Mouse (Mus musculus) frontal cortex, postnatal 25 days (tissue): ENCODE data around the gene Casz1.

Experiments
- DNase-seq, 2 experiments: peaks; one replicate each; pipeline ENCODE4 v3.0.0; 2022; ENCODE audit warnings: low spot score in 2 of 2

Casz1 gene

DNA sequence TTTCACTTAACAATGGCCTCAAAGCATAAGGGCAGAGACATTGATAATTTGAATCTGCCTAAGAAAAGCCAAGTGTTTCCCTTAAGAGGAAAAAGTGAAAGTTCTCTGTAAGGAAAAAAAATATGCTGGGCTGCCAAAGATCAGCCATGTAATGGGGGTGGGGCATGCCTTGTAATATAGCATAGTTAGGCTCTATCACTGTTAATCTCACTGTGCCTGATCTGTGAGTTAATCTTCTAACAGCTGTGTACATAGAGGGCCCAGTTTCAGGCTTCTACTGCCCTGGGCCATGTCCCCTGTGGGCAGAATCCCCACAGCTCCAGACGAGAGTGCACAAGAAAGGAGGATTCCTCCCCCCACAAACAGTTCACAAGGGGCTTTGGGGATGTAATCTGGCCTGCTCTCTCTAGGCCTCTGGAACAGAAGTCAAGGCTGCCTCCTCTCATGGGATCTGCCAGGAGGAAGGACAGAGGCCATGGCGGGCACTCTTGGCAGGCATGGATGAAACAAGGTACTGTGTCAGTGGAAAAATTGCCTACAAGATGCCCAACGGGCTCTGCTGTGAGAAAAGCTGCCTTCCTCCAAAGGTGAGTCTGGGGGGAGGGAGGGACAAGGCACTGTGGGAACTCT, 167.5 kb downstream of the Casz1 start:
- DNase-seq: no peak

- DNase-seq: no peak
Measured at GRCm38 (mm10) chr4:148972707-148973106, 168.5 kb downstream of the Casz1 start.

GRCm38 (mm10) chr4:148973387-148973786, 169.2 kb downstream of the Casz1 start:
- no peak for DNase-seq

GRCm38 (mm10) chr4:148974833-148975232, 170.6 kb downstream of the Casz1 start:
- DNase-seq: no peak

DNA sequence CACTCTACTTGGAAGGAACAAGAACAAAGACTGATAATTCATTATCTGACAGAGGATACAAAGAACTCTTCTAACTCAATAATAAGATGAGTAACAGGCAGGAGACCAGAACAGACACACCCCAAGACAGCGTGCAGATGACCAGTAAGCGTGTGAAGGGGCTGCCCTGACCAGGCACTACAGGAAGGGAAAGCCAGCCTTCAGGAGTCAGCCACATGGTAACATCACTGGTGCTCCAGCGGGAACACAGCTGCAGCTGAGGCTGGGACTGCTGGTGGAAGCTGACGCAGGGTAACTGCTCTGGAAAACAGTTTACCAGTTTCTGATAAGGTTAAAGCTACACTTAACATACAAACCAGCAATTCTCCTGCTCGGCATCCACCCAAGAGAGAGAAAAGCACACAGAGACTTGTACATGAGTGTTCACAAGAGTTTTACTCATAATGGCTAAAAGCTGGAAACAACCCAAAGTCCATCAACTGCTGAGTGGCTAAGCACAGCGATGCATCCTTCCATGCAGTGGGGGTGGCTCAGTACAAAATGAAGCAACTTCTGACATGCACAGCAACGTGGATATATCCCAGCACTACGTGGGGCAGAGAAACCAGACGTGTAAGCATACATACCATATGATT, 174.1 kb downstream of the Casz1 start:
- no peak for DNase-seq

- no peak for DNase-seq
Measured at GRCm38 (mm10) chr4:148978926-148979325, 174.7 kb downstream of the Casz1 start.

DNA sequence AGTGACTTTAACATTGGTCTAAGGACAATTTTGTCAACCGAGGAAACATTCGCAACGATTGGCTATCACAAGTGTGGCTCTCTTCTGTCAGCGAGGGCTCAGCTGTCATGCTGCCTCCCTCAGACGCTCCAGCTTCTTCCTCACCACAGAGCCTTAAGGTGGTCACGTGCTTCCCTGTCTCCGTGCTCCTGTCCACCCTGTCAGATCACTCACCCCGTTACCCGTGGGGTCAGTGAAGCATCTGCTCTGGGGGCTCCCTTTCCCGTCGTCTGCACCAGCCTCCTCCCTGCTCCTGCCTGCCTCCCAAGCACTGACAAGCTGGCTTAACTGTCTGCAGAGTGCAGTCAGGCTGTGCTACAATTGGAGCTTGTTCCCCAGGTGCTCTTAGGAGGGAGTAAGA, 175.6 kb downstream of the Casz1 start:
- DNase-seq: no peak

- no peak for DNase-seq
Measured at GRCm38 (mm10) chr4:148982274-148982673, 178.0 kb downstream of the Casz1 start.

DNA sequence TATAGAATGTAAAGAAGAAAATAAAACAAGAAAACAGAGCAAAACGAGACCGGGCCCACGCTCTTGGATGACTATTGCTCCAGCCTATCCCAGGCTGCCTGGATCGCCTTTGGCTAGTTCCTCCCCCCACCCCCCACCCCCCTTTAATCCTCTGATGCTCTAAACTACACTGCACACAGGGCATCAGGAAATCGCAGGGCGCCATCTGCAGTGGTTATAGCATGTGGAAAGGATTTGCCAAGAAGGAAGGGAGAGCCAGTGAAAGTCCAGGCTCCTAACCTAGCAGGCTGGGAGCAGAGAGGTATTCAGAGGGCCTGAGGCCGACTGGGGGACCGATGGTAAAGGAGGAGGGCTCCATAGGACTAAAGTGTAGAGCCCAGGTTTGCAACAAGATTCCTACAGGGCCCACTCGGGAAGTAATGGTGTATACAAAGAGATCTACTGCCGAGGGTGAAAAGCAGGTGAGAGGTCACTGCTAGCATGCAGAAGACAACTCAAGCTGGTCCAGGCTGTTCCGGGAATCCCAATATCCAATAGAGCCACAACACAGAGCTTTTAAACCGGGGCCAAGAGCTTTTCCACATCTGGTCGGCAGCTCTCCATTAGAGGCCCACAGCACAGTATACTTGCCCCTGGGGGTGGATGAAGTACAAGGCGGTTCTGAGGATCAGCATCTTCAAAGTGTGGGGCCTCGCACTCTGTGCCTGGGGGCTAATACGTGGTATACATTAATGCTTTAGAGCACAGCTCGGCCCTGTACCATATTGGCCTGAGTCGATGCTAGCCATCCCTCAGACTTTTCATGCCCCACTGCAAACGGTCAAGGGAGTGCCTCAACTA, 180.7 kb downstream of the Casz1 start:
- DNase-seq: no peak

DNA sequence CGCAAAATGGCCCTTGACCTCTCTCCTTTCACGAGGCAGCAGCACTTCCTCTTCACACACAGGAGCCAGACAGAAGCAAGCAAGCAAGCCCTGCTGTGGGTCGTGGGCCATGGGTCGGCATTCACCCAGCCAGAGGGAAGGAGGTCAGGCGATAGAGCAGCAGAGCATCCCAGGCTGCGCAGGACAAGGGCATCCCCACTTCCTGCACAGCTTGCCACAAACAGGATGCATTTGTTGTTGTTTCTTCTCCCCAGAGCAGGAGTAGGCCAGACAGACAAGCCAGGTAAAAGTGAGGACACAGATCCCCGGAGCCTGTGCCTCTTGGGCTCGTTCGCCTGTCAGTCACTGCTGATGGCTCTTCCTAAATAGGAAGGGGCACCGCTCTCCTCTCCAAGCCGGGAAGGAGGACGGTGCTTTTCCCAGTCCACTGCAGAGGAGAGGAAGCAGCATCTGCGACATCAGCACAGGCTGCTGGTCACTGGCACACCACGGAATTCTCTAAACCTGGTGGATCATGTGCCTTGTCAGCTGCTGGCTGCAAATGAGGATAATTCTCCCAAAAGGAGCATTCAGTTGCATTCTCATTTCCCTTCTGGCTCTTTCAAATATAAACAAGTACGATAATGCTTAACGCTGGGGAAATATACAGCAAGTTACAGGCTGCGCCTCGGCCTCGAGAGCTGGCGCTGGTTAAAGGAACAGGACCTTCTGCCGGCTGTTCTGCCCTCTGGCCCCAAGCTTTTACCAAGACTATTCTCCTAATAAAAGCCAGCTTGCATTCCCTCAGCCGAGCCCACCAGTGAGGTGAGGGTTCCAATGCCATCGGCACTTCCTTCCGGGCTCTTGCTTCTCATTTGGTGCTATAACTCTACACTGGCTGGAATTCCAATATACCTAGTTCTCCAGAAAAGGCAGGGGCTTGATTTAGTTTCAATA, 181.6 kb downstream of the Casz1 start:
- DNase-seq: no peak

DNA sequence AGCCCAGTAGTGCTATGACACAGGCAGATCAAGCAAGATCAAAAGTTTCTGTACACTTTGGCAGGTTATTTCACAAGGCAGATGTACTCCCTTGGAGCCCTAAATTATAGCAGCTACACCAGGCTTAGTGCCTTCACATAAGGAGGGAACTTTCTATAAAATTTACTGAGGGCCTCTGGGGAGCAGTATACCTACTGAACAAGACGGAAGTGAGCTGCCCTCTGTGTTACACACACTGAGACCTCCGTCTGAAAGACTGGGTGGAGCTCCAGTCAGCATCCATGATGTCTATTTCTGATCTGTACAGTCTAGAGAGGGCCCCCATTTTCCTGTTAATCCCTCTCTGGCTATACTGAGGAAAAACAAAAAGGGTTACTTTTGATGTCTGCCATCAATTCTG, 185.8 kb downstream of the Casz1 start:
- DNase-seq: no peak

DNA sequence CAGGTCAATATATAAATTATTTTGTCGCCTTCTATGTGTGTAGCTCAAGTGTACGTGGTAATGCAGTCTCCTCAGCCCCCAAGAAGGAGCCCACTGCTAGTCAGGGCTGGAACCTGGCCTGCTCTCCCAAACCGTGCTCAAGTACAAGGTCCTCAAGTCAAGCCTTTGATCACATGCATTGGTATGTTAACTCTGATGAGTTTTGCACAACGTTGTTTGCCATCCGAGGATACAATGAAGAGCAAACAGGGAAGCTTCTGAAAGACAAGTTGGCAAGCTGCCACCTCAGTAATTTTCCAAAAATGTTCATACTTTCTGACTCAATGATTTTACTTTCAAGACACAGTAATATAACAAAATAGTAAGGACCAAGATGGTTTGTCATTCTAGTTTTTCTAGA, 189.7 kb downstream of the Casz1 start:
- DNase-seq: no peak

GRCm38 (mm10) chr4:149000746-149001145, 196.5 kb downstream of the Casz1 start:
- no peak for DNase-seq

DNA sequence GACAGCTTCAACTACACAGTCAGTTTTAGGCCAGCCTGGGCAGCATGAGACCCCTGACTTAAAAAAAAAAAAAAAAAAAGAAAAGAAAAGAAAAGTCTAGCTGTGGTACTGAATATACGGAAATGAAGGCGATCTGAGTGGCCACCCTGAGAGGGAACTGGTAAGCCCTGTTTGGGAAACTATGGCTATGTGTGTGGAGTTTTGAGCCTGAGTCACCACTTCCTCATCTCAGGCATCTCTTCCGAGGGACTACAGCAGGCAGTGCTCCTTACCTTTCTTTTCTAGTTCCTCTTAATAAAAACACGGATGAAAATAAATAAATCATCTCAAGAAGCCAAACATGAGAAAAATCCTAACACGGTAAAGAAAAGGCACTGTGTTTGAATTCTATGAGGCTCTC, 197.3 kb downstream of the Casz1 start:
- DNase-seq: no peak

GRCm38 (mm10) chr4:149002441-149003093, 198.3 kb downstream of the Casz1 start:
- no peak for DNase-seq
